Mouse (Mus musculus) telencephalon, adult 2 months (tissue): ENCODE results near the gene Olfr263.
"Not testable (repeated sequence)": the region's sequence is repeated elsewhere in the genome, so short reads cannot be mapped to it uniquely, and the experiment has no call there.

Experiments
- DNase-seq: peaks from one replicate; pipeline ENCODE4 v3.0.0-alpha.2; 2011; ENCODE audit warnings: low read depth, low spot score

Gene Olfr263

DNA sequence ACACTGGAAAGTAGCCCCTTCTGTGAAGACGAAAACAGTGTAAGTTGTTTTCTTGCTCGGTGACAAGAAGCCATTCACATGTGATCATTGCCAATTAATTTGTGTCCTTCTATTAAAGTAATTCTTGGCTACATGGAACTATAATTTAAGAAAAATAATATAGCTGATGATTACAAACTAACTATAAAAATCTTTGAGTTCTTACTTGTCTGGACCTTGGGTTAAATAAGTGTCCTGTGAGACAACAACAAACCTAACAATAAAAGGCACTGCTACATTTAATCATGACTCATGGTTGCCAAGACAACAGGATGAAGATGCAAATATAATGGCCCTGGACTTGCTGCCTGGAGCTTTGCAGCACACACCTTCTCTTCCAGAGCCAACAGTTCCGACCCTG is at the start of gene Olfr263:
Olfr263 (plus strand) TSS at position 301 of the 400 bp plus-strand sequence.
- DNase-seq, result not testable (repeated sequence)

DNA sequence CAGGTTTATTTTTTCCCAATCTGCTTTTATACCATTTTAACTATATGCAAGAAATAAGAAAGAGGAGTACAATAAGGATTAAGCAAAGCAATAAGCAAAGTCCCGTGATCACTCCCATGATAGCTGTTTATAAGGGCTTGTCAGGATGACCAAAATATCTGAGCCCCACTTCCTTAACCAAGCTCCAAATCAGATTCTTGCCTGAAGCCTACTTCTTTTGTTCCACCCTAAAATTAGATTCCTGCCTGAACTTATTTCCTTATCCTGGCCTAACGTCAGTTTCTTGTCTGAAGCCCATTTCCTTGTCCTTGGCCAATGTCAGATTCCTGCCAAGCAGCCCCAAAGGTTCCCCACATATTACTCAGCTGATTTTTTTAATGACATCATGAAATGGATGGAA is 46.8 kb upstream of the Olfr263 start:
- DNase-seq, result no peak

DNA sequence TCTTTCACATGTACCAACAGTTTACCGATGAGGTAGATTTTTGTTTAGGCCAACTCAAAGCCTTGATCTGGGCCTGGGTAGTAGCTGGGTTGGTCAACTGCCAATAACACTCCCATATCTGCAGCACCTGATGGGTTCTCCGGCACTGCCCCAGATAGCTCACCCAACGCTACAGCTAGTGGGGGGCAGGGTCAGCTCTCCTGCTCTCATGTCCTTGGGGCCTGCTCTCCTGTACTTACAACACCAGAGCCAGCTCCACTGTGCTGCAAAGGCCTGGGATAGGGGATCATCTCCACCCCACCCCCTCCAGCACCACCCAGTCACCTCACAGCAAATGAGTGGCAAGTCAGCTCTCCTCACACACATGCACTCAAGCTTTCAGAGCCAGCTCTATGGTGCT is 19.7 kb upstream of the Olfr263 start:
- DNase-seq, result no peak

DNA sequence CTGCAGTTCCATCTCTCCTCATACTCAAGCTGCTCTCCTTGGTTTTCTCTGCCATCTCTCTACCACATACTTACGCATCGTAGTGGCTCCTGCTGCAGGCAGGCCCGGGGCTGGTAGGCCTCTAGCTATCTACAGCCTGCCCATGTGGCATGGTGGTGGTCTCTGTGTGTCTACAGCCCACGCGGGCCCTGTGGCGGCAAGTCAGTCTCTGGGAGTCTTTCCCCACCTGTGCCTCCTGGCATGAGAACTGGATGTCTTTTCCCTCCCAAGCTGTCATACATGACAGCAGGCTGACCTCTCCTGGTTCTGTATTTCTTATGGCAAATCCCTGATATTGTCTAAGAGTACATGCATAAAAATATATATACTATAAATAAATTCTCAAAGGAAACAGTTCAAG is 19.0 kb upstream of the Olfr263 start:
- no peak for DNase-seq

DNA sequence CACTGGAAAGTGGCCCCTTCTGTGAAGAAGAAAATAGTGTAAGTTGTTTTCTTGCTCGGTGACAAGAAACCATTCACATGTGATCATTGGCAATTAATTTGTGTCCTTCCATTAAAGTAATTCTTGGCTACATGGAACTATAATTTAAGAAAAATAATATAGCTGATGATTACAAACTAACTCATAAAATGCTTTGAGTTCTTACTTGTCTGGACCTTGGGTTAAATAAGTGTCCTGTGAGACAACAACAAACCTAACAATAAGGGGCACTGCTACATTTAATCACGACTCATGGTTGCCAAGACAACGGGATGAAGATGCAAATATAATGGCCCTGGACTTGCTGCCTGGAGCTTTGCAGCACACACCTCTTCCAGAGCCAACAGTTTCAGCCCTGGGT is 18.3 kb upstream of the Olfr263 start, which contains the start of gene Olfr1369-ps1:
Olfr1369-ps1 (plus strand) TSS at position 301 of the 400 bp plus-strand sequence.
- not testable (repeated sequence) for DNase-seq

DNA sequence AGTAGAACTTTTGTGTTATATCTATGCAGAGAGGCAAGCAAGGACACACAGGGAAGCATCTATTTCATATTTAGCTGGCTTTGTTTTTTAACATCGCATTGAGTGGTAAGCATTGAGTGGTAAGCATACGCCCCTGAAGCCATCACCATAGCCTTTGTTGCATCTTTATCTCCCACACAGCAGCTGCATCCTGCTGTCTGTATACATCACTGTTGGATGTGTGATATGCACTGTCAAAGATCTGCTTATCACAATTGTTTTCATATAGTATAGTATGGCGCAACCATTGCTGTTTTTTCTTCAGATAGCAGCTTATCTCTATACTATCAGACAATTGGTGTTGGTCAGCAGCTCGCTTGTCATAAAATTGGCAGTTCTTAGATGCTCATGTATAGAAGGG is 15.3 kb upstream of the Olfr263 start:
- DNase-seq, result no peak

DNA sequence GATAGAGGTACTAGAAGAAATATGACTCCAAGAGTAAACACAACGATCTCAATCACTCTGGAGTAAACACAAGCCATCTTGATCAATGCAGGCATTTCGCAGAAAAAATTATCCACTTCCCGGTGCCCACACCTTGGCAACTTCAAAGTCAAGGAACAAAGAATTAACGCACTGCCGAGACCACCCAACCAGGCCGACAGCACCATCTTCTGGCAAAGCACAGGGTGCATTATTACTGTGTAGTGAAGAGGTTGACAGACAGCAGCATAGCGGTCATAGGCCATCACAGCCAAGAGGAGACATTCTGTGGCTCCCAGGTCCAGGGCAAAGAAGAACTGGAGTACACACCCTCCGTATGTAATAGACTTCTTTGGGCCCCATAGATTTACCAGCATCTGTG is 13.0 kb downstream of the Olfr263 start:
- DNase-seq, result no peak

DNA sequence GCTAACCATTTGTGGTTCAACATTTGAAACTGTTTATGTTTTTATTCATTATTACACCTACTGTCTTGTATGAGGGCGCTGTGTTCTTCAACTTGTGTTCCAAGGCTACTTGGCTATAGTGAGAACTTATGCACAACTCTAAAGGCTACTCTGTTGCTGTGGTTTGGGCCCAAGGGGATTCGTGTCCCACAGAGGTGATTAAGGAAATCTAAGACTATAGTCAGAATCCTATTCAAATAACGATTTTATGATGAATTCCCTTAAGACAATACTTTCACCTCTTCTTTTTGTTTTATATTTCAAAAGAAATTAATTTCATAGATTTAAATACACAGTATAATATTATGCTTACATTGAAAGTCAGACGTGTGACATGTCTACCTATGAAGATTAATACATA is 16.3 kb downstream of the Olfr263 start, which contains the start of gene Olfr1368:
Olfr1368 (minus strand) TSS at position 101 of the 400 bp plus-strand sequence.
- no peak for DNase-seq

DNA sequence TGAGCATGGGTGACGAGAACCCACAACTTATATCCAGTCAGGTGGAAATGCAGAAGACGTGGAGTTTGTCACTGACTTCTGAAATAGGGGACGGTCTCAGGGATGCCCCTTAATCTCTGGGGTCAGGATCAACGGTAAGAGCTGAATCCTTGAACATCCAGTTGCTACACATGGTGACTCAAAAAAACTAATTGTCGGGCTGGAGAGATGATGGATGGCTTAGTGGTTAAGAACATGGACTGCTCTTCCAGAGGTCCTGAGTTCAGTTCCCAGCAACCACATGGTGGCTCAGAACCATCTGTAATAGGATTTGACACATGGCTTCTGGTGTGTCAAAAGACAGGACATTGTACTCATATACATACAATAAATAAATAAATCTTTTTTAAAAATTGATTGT is 26.4 kb downstream of the Olfr263 start:
- no peak for DNase-seq

DNA sequence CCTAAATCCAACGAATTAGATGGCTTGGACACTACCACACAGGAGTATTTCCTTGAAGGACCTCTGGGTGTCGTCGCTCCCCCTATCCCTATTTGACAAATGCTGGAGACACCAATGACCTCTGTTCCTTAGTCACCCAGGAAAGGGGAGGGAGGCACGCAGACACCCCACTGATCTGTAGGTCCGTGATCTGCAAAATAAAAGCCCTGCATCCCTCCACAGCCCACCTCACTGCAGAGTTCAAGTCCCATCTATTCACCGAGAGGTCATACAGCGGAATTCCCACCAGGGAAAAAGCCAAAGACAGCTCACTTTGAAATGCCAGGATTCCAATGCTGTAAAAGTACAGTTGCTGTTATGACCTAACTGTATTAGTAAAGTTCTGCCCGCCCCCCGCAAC is 28.6 kb downstream of the Olfr263 start:
- DNase-seq, result no peak

DNA sequence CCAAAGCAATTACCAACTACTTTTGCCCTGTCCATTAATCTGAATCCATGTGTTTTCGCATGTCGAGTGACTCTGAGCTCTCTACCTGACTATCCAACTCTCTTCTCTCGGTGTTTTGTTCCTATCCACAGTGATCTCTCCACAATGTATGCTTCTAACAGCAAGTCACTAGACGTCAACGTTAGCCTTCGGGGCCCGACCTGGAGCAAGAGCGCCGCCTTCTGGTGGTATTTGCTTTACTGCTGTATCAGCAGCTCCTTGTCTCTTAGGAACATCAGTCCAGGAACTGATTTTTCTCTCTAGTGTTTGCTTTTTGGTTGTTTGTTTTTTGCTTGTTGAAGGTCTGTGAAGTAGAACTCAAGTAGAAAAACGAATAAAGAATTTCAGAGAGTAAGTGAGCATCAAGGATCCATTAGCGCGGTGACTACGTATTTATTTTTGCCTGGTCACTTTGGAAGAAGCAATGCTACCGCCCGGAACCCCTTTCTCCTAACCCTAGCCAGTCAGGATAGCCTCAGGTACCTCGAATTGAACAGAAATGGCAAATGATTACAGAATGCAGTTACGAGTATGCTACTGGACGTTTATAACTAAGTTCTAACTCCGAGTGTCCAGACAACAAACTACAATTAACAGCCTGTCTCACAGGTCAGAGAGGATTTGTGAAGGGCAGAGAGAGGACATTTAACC is 29.5 kb downstream of the Olfr263 start:
- no peak for DNase-seq

DNA sequence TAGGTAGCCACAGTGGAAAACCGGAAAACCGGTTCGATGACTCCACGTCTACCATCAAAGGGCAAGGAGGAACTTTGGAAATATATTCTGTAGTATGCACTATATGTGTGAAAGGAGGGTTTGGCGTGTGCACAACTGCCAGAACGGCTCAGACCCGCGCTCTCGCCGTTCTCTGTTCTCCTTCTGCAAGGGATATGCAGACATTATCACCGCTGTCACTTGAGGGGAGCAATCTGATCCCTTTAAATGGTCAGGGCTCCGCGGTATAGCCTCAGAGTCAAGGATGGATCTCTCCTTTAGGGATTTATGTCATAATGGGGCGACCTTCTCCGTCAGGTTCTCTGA is 30.0 kb downstream of the Olfr263 start:
- no peak for DNase-seq

DNA sequence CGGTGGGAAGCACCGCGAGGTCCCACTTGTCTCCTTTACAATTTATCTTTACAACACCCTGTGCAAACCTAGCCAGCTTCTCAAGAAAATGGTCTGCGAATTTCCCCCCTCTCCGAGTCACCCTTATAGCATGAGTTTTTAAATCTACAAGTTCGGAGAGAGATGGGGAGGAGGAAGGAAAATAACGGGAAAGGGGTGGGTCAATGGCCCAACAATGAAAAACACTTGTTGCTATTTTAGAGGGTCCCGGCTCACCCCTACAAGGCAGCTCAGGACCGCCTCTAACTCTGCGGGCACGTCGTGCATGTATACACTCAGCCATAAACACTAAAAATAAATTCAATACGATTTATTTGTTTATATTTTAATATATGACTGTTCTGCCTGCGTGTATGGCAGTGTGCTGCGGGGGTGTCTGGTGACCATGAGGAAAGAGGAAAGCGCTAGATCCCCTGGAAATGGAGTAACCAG is 30.6 kb downstream of the Olfr263 start:
- no peak for DNase-seq

DNA sequence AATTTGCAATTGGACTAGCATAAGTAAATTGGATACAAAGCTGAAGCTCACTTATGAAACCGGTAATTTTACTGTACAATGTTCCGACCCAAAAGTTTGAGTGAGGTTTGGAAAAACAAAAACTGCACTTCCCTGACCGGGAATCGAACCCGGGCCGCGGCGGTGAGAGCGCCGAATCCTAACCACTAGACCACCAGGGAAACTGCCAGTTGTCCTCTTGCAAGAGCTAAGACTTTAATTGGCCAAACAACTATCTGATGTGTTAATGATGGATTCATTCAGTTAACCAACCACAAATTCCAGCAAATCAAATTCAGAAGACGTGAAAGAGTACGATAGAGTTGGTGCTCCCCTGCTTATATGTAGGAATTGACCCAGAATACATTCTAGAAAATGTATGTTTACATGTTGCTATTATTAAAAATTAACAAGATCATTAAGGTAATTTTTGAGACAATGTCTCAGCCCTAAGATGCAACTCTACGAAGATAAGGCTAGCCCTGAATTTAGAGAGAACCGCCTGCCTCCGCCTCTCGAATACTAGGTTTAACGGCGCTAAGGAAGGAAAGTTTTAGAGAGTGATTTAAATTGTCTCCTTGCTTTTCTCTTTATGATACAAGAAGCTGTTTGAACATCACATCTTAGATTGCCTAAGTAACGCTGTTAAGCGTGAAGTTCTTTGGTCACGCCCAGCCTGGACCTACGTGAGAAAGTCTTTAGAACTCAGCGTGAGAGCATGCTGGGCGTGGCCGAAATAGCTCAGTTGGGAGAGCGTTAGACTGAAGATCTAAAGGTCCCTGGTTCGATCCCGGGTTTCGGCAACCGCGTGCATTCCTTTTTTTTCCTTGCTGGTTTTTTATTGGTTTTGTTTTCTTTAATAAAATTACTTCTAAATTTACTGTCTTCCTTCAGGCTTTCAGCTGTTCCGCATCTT is 31.5 kb downstream of the Olfr263 start:
- no peak for DNase-seq

DNA sequence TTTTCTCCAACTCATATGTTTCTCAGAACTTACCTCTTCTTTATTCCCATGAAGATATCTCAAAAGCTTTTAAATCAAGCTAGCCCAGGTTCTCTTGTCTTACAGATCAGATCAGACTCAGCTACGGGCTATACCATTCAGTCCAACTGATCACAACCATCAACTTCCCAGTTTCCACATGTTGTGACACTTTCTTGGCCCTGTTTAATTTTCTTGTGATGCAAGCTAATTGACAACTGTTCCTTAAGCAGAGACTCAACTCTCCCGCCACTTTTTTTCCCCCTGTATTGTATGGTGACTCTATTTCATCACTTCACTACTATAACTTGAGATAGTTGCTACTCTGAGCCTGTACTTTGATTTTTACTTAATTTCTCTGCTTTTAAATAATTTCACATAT is 32.2 kb downstream of the Olfr263 start:
- DNase-seq, result no peak

DNA sequence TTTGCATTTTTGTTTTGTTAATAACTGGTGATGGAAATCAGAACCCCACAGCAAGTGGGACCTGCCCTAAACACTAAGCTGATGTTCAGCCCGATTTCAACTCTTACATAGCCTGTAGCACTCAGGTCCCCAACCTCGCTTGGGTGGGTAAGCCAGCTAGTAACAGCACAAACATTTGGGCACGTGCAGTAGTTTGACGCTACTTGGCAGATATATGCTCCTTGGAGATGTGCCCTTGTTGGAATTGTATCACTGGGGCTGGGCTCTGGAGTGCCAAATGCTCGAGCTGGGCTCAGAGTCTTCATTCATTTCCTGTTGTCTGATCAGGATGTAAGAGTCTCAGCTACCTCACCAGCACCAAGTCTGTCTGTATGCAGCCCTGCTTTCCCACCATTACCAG is 33.2 kb downstream of the Olfr263 start:
- no peak for DNase-seq

DNA sequence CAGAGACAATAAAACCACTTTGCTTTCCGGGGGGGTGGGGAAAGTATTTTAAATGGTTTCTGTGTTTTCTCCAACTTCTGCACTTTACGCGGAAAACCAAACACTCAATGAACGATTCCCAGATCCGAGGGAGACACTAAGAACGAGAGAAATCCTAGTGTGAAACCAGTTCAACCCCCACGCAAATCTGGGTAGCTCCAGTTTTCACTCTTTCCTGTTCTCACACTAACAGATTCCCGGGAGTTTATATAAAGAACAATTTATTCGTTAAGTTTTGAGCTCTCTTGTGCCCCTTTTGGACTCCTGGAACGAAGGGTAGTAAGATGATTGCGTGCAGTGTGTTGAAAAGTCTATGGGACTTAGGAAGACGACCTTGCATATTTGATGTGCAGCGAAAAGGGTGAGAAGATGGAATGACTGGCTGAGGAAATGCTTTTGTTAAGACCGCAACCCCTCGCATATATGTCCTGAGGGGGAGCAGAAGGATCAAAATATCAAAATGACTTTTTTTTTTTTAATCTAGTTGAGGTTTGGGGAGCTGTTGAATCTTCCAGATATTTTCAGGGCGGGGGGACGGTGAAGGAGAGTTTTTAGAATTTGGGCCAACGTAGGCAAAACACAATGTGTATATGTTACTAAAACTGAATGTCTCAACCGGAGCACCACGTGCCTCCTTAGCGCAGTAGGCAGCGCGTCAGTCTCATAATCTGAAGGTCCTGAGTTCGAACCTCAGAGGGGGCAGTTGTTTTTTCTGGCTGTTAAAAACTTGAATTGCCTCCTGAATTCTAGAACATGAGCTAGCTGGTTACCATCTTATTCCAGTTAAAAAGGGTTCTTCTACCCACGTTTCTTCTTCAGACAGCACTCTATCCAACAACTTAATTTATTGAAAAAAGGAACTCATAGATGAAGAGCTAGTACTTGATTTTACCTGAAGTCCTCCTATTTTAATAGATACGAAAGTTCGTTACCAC is 37.8 kb downstream of the Olfr263 start:
- DNase-seq, result no peak

DNA sequence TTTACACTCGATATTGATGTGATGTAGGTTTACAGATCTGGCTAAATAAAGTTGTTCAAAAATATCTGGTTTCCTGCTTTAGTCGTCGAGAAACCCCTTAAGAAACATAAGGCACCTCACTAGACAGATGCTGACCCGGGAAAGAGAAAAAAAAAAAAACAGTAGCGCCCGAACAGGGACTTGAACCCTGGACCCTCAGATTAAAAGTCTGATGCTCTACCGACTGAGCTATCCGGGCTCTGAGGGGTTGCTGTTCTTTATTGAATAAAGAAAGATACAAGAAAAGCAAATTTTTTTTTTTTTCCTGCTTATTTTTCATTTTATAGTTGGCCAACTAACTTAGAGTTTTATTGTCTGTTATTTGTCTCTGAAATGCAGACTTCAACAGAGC is 38.5 kb downstream of the Olfr263 start:
- no peak for DNase-seq

DNA sequence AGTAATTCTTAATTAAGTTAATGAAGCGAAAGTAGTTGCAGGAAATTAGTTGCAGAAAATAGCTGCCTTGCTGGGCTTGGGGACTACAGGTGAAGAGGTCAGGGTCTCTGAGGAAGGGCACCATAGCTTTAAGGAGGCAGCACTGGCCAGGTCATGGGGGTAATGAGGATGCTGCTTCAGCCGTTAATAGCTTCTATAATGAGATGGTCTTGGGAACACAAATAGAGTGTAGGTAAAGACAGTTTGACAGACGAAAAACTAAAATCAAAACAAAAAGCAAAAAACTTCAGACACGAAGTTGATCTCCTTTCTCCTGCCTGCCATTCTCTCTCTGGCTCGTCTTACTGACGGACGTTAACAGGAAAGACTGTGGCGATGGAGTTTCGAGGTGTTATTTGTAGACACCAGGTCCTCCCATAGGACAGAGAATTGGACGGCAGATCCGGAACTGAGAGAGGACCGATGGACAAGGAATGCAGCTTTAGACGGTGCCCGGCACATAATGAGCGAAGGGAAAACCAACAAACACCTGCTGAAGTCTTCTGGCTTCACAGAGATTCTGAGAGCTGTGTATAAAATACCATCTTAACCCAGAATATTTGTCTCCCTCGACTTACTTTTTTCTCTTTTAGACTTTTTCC is 39.1 kb downstream of the Olfr263 start:
- DNase-seq, result no peak

DNA sequence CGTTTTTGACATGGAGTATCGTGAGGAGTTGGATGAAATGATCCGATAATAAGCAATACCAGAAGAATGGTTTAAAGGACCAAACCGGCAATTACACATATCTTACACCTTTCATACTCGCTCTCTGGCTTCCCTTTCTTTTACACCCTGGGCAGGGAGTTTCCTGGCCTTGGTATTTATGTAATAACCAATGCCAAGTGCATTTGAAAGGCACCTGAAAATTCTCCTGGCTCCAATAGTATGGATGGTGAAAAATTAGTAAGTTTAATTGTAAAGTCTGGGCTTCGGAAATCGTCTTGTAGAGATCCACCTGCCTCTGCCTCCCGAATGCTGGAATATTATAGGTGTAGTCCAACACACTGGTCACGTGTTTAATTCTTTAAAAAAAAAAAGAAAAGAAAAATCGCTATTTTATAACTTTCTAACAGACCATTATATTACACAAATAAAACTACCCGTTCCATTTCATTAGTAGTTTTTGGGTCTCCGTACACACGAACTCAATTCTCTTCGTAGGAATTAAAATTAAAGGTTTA is 39.8 kb downstream of the Olfr263 start:
- DNase-seq, result no peak
